Mouse (Mus musculus) cerebellum, postnatal 14 days (tissue): Measurements from ENCODE around the gene Fxr1.
"Not testable (repeated sequence)": the region's sequence is repeated elsewhere in the genome, so short reads cannot be mapped to it uniquely, and the experiment has no call there.

Experiments used
- DNase-seq, 2 experiments: peaks; one replicate each; pipeline ENCODE4 v3.0.0; 2021; ENCODE audit warnings: mixed read lengths in 2 of 2

The Fxr1 gene

DNA sequence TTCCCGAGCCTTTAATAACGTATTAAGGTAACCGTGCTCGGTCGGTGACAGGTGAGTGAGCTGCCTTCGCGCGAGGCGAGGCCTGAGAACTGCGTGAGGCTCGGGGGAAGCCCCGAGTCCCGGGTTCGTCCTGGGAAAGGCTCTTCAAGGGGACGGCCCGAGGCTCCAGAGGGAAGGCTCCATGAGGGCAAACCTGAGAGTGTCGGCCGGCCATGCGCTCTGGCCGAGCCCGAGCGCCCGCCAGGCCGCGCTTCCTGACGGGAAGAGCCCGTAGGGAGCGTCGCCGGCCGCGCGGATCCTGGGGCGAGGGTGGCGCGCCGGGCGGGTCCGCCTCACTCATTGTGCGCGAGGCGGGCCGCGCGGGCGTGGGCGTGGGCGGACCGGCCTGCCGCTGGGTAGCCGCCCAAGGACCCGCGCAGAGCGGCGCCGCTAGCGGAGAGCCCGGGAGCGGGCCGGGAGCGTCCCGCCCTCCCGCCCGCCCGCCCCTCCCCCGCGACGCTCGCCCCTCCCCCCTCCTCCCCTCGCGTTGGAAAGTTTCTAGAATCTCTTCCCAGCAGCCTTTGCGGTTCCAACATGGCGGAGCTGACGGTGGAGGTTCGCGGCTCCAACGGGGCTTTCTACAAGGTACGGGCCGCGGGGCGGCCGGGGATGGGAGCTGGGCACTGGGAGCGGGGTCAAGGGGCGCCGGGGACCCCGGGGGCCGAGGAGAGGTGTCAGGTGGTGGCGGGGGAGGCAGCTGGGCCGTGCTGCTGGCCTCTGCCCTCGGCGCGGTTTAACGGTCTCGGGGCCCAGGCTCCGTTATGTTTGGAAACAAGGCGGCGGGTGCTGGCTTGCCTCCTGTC lies at the start of gene Fxr1:
Fxr1 (plus strand) TSS at position 404 of the 842 bp plus-strand sequence.
- peak; percentile 90 to 91 for DNase-seq

DNA sequence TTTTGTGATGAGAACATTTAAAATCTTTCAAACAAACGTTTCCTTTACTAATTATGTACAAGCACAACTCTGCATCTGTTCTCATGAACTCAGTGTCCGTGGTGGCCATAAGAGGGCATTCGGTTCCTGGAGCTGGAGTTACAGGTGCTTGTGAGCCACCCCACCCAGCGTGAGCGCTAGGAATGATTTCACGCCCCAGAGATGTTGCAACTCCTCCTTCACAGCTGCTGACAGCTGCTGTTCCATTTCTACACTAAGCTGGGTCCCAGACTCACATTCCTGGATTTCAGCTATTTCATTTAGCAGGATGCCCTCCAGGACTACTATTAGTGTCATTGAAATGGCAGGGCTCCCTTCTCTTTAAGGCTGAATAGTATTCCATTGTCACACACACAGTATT lies 40.3 kb upstream of the Fxr1 start:
- no peak for DNase-seq

DNA sequence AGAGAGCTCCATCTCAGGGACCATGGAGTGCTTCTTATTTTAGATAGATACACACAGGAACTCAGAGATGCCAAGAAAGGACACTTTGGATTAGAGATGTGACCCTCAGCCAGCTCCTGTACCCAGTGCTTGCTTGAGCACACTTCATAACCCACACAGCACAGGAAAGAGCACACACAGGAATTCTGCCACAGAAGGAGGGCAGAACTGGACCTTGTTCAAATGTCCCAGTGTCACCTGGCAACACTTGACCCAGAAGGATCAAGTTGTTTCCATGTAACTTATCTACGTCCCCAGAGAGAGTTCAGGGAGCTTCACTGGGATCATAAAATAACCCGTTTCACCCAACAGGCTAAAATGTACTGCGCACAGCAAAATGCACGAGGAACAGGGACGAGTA lies 37.0 kb upstream of the Fxr1 start:
- DNase-seq, result no peak

DNA sequence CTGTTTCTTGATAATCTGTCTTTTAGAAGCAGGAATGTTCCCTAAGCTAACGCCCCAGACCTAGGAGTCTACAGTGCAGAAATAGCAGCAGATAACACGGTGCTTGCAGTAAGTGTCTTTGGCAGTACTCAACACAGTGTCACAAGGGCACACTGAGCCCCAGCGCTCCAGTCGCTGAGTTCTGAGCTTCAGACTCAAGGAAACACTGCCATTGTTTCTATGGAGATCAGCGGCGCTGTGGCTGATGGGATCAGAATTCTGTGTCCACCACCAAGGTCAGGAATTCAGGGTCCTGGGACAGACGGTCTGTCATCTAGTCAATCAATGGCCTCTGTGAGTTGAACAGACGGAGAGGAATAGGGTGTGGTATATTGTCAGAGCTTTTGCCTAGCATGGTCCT lies 30.4 kb upstream of the Fxr1 start:
- no peak for DNase-seq

DNA sequence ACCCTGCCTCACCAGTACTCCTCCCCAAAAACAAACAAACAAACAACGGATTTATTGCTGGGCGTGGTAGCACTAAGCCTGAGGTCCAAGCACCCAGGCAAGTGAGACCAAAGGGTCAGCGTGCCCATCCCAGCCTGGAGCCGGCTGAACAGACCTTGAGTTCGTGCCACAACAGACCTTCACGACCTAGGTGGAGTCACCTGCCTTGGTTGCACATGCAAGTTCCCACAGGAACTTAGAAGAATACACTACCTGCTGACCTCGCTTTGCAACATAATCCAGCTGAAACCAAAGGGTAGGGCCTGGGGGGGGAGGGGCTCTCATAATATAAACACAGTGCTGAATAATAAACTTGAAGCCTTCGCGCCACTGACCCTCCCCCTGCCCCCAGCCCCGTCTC lies 29.3 kb upstream of the Fxr1 start:
- no peak for DNase-seq

DNA sequence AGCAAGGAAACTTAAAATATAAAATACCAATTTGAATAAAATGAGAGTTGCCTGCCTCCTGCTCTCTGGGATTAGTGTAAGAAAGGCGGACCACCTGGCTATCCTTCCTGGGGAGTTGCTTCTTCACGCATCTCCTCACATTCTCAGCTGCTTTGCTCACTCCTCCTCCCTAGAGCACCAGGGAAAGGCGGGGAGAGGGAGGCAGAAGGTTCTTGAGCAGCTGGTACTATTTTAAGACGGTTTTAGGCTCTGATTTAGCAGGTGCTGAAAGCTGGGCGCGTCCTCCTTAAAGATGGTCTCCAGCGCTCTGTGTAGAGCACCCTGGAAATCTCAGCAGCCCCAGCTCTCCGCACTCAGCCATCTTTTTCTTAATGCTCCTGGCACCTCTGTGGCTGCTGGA lies 28.8 kb upstream of the Fxr1 start:
- no peak for DNase-seq

DNA sequence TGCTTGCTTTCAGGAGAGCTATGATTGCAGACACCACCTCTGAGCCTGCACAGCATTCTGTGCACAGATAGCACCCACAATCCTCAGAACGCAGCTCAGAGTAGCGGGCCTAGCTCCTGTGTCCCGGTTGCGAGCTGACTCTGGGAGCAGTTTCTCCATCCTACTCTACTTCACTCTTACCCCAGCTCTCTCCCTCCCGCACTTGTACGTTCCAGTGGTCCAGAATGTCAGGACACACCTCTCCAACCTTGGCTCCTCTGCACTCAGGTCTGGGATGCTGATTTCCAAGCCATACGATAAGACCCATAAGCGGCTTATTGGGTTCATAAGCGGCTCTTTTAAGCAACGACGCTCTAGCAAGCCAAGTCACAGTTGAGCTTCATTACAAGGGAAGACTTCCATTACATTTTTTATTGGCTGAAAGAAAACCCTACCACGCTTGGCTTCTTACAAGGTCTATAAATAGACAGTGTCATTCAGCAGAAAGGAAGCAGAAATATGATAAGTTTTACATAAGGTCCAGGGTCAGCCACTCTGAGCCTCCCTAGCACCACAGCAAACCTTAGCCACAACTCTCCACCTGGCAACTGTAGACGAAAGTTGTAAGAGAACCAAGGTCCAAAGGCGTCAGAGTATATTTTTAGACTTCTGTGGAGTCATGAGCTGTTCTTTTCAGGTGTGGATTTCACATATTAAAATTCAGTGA lies 26.2 kb upstream of the Fxr1 start:
- DNase-seq, result no peak

DNA sequence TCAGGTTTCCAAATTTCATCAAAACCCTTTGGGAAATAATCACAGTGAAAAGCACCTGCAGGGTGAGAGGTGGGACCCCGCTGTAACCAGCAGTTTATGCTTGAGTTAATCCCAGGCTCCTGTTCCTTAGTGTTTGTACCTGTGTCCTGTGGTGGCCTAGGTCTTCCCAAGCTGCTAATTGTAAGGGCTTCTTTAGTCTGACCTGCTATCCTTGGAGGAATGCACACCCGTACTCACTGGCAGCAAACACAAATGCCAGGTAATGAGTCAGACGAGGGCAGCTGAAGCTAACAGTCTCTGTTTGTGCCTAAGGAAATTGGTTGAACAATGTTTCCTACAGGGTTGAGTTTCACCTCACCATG lies 25.6 kb upstream of the Fxr1 start:
- no peak for DNase-seq

DNA sequence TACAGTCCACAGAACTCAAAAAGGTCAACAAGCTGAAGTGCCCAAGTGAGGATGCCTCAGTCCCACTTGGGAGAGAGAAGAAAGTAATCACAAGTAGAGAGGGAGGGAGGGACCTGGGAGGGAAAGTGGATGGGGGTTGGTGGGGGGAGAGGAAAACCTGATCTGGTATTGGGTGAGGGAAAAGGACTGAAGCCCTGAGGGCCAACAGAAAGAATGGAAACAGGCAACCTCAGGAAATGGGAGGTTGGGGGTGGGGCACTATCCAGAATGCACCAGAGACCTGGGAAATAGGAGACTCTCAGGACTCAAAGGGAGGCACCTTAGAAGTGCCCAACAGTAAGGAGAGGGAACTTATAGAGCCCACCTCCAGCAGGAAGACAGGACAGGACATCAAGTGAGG lies 18.1 kb upstream of the Fxr1 start:
- not testable (repeated sequence) for DNase-seq

DNA sequence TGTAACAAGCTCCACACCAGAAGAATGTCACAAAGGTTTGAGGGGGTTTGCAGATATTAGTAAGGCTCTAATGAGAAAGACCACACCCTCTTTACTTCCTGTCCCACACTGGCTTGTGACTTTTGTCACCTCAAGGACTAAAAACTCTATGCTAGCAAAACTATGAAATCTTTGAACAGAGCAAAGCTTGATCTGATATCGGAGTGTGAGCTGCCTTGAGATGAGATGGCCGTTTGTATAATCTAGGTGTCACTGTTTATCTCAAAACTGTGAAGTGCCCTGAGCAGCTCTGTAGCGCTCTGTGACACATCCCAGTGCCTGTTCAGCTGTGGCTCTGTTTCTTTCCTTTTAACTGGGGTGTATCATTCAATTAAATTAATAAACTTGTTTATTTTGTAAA lies 15.9 kb upstream of the Fxr1 start:
- DNase-seq, result no peak

DNA sequence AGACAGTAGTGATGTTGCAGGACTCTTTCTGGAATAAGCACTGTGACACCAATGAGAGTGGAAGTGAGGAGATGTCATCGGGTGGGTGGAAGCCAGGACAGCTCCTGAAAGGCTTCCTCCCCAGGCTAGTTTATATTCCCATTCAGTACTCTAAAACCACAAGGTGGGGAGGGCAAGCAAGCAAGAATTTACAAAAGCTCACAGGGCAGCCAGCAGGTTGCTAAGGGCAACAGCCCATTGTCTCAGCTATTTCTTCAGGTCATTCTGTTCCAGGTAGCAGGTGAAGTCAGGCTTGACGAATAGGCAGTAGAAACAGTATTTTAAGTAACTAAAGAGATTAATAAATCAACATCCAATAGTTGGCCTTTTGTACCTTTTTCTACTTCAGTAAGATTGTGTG lies 13.4 kb upstream of the Fxr1 start:
- no peak for DNase-seq

DNA sequence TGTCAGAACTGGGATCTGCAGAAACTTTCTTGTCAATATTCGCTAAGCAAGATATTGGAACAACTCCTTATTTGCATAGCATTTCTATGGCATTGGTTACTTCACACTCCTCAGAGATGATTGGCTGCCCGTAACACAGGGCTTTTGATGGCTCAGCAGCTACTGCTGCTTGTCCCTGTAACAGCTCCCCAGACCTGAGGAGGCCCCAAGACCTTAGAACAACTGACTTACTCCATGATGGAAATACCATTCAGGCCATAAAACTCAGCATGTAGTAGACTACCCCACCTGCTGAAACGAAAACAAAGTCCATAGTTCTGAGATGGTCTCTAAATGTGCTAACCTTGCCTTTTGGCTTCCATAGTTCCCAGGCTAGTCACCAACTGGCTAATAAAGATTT lies 12.9 kb upstream of the Fxr1 start:
- no peak for DNase-seq

DNA sequence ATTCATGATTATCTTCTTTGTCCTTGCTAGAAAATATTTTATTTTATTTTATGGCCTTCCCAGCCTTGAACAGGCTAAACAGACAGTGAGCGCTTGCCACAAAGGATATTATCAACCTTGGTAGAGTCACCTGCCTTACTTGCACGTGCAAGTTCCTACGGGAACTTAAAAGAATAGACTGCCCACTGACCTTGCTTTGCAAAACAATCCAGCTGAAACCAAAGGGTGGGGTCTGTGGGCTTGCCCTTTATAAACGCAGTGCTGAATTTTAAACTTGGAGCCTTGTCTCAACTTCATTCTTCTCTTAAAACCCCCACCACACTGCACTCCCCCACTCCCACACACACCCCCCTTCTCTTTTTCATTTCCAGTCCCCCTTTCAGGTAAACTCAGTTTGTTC lies 12.1 kb upstream of the Fxr1 start:
- no peak for DNase-seq

DNA sequence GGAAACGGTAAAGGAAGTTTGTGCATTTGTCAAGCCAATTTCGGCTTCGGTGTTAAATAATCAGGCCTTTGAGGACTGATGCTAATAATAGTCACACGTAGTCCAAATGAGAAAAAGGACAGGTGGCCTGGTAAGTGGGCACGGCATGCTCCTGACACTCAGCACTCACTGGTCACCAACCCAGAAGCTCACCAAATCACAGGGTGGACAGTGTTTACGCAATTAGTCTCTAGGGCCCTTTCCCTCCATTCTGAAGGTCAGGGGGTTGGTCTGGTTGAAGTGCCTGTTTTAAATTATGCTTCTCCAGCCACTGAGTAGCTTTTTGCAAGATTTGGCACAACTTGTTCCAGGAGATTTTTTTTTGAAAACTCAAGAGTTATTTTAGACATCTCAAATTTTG lies 11.6 kb upstream of the Fxr1 start:
- DNase-seq, result peak; percentile 33 to 35

DNA sequence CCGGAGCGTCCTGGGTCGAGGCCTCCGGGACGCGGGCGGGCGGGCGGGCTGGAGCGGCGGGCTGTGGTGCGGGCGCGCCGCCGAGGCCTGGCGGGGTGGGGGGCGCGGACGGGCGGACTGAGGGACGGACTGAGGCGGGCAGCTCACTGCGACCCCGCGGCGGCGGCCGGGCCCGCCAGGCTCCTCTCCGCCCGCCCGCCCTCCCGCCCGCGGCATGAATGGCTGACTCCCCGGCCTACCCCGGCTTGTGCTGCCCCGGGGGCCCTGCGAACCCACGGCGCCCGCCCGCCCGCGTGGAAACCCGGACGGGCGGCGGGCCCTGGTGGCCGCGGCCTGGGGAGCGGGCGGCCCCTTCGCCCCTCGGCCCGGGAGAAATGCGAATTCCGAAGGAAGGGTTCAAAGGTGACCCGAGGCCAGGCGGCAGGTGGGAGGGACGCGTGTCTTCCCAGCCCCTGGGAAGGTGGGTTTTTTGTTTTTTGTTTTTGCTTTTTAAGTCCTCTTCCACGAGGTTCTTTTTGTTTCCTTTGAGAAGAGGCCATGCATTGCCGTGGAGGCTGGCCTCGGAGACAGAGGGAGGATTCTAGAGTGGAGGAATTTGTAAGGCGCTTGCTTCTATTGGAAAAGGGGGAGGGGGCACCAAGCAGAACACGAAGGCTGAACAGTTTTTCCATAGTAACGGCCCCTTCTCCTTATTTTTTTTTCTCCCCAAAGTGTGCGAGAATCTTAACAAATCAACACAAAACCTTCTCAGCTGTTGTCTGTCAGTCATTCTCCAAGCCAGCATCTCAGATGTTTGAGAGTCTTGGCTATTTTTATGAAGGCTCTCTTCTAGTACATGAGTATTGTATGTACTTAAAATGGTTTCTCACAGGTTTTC lies 877 bp downstream of the Fxr1 start:
- DNase-seq, result peak in 1 of 2 experiments; percentile 30

DNA sequence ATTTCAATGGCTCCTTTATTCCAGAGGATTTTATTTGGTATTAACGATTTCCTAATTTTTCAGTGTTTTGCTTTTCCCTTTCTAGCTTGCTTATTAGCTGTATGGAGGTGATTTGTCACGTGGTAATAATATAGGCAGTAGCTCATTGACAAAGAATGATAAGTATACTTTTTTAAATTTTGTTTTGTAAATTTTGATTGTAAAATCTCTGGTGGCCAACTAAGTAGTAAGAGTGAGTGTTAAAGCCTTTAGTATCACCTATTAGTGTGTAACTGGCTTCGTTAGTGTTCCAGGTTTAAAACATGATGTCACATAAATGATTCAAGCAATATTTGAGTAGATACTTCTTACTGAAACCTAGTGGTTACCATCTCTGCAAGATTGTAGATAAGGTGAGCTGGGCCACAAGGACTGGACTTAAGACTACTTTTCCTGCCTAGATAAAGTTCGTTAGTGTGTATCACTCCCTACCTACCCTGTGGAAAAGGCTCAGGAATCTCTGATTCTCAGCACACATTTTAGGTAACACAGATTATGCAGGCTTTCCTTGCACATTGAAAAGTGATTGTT lies 1.6 kb downstream of the Fxr1 start:
- no peak for DNase-seq

DNA sequence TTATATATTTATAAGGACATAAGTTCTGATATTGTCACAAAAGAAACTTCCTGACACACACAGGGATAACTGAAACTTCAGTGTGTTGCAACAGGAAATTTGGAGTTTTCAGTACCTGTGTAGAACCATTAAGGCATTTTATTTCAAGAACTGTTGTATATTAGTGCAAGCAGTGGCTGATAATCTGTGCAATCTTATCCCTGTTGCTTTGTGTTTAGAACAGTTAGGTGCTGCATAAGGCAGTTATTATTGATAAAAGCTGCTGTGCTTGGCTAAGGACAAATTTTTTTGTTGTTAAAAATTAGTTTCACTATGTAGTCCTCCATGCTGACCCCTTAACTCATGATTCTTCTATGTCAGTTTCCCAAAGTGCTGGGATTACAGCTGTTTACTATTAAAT lies 9.2 kb downstream of the Fxr1 start:
- DNase-seq, result no peak

DNA sequence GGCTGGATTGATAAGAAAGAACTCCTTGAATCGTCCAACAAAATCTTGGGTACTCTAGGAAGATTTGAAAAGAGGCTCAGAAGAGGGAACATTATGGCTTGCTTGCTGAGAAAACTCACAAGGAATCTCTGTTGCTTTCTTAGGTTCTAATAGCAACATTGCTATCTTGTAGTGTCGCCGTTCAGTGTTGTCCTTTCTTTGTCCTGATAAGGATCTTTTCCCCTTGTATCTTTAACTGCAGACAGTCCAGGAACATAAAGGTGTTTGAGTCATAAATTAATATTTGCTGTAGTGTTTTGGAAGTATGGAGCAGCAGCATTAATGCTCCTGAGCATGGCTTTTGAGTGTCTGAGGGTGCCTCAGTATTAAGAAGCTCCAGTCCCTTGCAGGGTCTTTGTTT lies 10.9 kb downstream of the Fxr1 start:
- DNase-seq, result no peak

DNA sequence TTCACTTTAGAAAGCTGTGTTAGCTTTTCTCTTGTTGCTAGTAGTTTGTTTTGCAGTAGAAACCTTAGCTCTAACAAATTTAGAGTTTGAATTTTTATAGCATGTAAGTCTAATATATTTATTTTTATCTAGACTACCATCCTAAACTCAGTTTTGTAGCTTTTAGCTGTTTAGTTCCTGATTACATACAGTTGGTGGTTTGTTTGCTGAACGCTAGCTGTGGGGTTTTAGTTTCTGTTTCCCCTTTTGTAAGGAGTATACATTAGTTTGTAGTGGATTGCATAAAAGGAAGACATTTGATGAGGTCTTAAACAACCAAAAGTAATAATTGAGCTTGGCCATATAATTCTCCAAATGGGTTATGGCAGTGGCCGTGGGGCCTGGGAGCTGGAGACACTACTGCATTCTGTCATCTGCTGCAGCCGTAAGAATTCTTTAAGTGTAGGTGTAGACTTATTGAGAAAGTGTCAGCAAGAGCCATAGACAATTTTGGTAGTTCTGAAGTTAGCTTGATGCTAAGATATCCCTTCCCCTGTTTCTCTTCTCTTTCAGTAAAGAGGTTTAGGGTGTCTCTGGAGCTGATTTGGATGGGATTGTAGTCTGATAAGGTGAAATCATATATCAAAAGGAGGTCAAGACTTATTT lies 14.1 kb downstream of the Fxr1 start:
- no peak for DNase-seq

DNA sequence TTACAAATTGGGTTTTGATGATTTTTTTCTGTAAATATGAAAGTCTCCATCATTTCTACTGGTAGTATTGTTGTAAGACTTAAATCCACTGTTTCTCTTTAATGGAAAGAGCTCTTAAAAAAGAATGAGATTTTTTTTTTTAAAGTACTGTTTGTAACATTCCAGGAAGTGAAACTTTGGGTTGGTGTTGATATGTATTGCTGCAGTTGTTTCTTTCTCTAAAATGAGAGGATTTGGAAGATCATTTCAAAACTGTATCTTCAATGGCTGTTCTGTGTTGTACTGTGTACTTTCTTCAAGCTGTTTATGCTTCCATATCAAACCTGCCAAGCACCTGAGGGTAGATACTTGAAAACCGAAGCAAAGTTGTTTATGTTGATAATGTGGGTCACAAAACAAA lies 15.1 kb downstream of the Fxr1 start:
- no peak for DNase-seq

DNA sequence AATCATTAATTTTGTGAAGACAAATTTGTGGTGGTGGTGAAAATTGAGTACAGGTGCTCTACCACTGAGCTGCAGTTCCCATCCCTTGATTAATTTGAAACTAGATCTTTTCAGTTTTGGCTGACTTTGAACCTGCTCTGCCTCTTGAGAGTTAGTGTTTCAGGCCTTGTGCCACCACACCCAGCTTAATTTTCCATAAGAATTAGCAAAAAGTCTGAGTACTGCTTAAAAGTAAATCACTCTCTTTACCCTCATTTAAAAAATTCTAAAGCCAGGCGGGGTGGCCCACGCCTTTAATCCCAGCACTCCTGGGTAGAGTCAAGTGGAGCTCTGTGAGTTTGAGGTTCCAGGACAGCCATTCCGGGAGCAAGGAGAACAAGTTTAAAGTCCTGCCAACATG lies 16.0 kb downstream of the Fxr1 start:
- DNase-seq, result no peak

DNA sequence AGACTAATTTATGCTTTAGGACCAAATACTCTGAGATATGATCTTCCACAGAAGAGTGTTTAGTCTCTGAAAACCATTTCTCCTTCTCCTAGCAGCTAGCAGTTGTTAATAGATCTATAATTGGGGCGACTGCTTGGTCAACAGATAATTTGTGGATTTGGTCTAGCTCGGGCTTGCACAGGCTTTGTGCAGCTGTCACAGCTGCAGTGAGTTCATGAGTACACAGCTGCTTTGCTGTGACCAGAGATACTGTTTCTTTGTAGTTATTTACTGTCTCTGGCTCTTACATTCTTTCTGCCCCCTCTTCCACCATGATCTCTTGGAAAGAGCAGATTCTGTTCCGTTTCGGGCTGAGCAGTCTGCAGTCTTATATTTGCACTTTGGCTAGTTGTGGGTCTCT lies 22.2 kb downstream of the Fxr1 start:
- no peak for DNase-seq

DNA sequence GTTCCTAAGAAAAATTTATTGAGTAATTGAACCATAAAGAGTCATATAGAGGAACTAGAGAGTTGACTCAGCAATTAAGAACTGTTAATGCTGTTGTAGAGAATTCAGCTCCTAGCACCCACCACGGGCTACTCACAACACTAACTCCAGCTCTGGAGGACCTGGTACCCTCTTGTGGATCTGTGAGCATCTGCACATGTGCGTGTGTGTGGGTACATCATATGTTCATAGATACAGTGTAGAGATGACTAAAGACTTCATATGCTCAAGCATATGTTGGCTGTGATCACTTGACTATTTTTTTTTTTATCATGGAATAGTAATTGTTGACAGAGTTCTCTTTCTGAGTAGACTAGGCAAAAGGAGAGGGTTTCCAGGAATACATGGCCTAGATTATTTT lies 42.6 kb downstream of the Fxr1 start:
- no peak for DNase-seq
